Mouse (Mus musculus): ENCODE results near the gene Dcp1a. TPM values are rescaled to one million over a fixed set of nuclear protein-coding genes. Genes with fewer than 3 reads are reported as not detected.

The Dcp1a gene
- total RNA-seq (2021), result 1 to 10 TPM; 7.2 to 8.1 TPM
- long read RNA-seq, experiment 1, full-length matches to known transcripts, result 4 of 4 reads
- long read RNA-seq, experiment 1, partial matches to known transcripts, result 0 of 4 reads
- long read RNA-seq, experiment 1, other reads (novel, unspliced or antisense), result 0 of 4 reads
- long read RNA-seq, experiment 2, full-length matches to known transcripts, result 2 of 7 reads
- long read RNA-seq, experiment 2, partial matches to known transcripts, result 3 of 7 reads
- long read RNA-seq, experiment 2, other reads (novel, unspliced or antisense), result 2 of 7 reads

DNA sequence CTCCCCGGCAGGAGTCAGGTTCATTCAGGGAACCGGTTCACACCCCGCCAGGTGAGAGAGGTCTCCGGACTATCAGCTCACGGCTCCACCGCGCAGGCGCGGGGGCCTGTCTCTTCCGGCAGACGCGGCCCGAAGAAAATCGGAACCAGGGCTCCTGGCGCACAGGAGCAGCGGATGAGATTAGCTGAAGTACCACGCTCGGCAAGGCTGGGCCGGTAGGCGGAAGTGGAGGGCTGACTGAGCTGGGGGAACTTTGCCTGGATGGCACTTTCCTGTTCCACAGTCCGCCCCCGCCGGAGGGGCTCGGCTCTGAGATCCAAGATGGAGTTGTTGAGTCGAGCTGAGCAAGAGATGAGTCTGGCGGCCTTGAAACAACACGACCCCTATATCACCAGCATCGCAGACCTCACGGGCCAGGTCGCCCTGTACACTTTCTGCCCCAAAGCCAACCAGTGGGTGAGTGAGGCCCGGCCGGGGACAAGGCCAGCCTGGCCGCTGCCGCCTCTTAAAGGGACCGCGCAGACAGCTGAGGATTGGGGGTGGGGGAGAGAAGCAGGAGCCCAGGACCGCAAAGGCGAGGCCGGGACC is at the start of gene Dcp1a:
Dcp1a (plus strand) TSS at position 175 of the 588 bp plus-strand sequence.
- DNase-seq (ENCODE audit: low spot score), result peak; percentile 96

- DNase-seq (ENCODE audit: low spot score), result no peak
Measured at GRCm38 (mm10) chr14:30429606-30430005, 49.7 kb upstream of the Dcp1a start.

- DNase-seq (ENCODE audit: low spot score), result no peak
Measured at GRCm38 (mm10) chr14:30430026-30430425, 49.3 kb upstream of the Dcp1a start.

DNA sequence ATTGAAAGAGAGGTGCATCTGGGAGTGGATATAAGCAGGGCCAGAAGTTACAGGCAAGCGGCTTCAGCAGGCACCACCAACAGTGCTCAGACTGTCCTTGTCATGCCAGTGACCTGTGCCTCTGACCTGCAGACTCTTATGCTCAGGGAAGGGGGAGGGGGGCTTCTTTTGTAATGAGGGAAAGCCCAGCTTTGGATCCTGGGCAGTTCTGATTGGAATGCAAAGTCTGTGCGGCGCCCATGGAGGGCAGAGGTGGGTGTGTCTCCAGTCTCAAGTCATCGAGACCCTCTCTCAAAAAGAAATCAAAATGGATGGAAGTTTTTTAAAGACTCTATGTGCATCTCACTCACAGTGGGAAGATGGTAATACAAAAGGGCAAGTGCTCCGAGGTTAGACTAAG is 48.9 kb upstream of the Dcp1a start:
- DNase-seq (ENCODE audit: low spot score), result no peak

GRCm38 (mm10) chr14:30435316-30435715 is 44.0 kb upstream of the Dcp1a start:
- no peak for DNase-seq (ENCODE audit: low spot score)

DNA sequence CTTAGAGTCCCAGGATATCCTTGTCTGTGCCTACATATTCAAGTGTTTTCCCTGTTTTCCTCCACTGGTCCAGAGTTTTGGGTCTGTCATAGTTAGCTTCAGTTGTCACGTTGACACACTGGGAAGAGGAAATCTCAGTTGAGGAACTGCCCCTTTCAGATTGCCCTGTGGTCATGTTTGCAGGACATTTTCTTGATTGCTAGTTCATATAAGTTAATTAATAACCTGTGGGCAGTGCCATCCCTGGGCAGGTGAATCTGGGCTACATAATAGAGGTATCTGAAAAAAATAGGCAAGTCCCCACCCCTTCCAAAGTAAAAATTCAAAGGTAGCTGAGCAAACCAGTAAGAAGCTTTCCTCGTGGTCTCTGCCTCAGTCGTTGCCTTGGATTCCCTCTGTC is 39.4 kb upstream of the Dcp1a start:
- DNase-seq (ENCODE audit: low spot score), result no peak

GRCm38 (mm10) chr14:30455801-30456595 is 23.3 kb upstream of the Dcp1a start:
- DNase-seq (ENCODE audit: low spot score), result no peak

- DNase-seq (ENCODE audit: low spot score), result no peak
Measured at GRCm38 (mm10) chr14:30457436-30457835, 21.9 kb upstream of the Dcp1a start.

DNA sequence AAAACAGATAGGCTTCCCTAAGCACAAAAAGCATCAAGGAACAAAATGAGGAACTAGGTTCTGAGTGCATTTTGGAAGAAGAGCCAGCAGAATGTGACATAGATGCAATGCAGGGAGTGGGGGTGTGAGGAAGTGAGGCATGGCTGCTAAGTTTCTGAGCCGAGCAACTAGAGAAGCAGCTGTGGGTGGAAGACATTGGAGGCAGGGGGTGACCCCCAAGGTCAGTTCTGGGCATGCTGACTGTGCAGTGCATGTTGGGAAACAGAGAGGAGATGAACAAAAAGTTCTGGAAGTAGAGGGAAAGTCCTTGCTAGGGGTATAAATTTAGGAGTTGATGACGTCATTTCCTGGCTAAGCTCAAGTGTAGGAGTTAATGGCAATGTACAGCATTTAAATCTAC is 21.4 kb upstream of the Dcp1a start:
- no peak for DNase-seq (ENCODE audit: low spot score)

DNA sequence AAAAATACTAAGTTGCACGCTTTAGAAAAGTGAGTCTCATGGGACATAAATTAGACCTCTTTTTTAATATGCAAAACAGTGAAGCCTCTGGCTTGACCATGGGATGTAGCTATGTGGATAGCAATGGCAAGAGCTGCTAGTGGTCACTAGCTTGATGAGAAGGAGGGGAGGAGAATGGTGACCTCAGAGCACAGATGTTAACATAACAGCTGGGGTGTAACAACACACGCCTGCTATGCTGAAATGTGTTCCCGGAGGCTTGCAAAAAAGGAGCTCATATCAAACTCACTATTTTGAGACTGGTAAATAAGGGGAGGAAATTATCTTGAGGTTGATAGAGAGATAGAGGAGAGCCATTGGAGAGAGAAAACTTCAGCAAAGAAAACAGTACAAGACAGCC is 20.5 kb upstream of the Dcp1a start:
- DNase-seq (ENCODE audit: low spot score), result no peak

GRCm38 (mm10) chr14:30459891-30460523 is 19.3 kb upstream of the Dcp1a start:
- DNase-seq (ENCODE audit: low spot score), result peak; percentile 69

GRCm38 (mm10) chr14:30463312-30463711 is 16.0 kb upstream of the Dcp1a start:
- no peak for DNase-seq (ENCODE audit: low spot score)

DNA sequence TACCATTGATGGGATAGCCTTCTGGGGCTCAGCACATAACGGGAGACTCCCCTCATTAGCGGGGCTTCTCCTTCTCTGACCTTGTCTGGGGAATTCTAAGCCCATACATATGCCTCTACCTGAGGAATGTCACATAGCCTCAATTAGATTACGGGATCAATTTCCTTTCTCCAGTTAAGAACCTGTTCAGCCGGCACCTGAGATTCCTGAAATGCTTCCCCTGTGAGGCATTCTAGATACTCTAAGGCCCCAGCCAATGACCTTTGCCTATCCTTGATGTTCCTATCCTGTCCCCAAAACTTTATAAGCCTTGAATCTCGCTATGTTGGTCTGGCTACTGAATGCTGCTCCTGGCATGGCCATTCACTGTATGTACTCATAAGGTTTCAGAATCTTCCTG is 5.7 kb upstream of the Dcp1a start:
- no peak for DNase-seq (ENCODE audit: low spot score)

DNA sequence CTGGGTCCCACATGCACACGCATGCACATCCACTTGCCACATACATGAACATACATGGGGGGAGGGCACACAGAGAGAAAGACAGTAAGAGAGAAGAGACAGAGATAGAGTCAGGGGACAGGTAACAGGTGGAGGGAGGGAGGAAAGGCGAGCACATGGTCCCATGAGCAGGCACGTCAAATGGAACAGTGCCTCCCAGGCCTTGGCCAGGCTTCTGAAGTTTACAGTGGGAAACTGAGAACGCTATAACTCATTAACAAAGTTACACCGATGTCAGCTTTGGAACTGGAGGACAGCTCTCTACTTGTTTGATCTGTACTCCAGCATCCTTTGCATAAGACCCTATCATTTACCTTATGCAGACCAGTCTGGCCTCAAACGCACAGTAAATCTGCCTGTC is 4.9 kb upstream of the Dcp1a start:
- DNase-seq (ENCODE audit: low spot score), result no peak

GRCm38 (mm10) chr14:30491342-30491741 is 12.0 kb downstream of the Dcp1a start, which contains the start of gene Cacna1d:
Cacna1d (minus strand) TSS chr14:30491455.
- DNase-seq (ENCODE audit: low spot score), result no peak

- no peak for DNase-seq (ENCODE audit: low spot score)
Measured at GRCm38 (mm10) chr14:30493276-30493675, 13.9 kb downstream of the Dcp1a start.

- no peak for DNase-seq (ENCODE audit: low spot score)
Measured at GRCm38 (mm10) chr14:30494998-30495397, 15.7 kb downstream of the Dcp1a start.

- no peak for DNase-seq (ENCODE audit: low spot score)
Measured at GRCm38 (mm10) chr14:30498202-30498601, 18.9 kb downstream of the Dcp1a start.

DNA sequence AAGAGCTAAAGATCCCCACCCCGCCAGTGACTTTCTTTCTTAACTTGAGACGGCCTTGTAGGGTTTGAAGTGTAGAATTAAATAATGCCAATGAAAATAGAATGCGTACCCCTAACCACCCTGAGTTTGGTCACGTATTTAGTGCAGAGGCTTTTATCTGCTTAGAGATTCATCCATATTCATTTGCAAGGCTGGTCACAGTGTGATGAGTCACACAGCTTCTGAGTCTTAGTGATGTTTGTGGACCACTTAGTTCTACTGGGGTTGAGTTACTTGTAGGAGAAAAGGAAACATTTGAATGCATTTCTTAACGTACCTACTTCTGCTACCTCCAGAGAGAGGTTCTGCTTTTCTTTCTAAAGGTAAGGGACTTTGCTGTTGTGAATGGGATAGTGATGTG is 25.7 kb downstream of the Dcp1a start:
- DNase-seq (ENCODE audit: low spot score), result no peak

DNA sequence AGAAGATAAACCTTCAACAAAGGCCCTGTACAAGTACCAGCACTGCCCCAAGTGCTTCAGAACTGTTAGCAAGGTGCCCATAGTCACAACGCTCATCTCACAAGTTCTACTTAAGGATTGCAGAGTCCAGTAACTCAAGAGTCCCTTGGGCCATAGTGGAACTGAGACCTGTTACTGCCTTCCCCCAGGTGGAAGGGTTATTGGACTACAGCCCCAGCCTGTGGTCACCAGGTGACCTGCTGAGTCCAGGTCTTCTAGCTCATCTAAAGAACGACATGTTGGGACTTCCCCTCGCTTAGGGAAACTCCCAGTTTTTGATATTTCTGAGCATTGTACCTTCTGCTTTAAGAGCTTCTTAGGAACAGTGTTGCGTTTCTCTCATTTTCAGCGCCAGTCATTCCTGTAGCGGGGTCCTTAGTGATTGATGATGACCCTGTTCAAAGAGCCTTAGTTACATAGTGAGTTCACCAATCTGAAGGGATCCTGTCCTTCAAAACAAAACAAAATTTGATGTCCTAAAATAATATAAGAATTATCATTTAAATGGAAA is 31.0 kb downstream of the Dcp1a start:
- DNase-seq (ENCODE audit: low spot score), result no peak

DNA sequence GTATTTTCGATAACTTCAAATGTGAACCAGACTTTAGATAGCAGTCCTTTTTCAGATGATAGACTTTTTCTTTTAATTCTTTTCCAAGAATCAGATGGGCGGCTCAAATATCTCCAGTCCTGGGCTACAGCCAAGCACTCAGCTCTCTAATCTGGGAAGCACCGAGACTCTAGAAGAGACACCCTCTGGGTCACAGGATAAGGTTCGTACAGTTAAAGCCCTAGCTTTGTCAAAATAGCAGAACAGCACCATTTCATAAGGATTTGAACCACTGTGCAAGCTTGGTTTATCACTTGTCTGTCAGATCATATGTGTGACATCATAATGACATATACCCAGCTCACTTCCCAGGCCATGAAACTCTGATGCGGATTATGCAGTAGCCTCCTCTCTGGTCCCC is 33.6 kb downstream of the Dcp1a start:
- DNase-seq (ENCODE audit: low spot score), result no peak

All from gastrocnemius, adult 18-20 months (tissue).